Mouse (Mus musculus) cerebellum, adult 8-10 months (tissue): ENCODE measurements around the gene Bsn.
A peak's percentile ranks its signal among the peaks of the same experiment; 100 is the strongest.

Experiments used
- DNase-seq: peaks from one replicate; pipeline ENCODE4 v3.0.0; 2022

Gene Bsn

GRCm38 (mm10) chr9:108052885-108053664, 137.1 kb downstream of the Bsn start, which contains the start of gene Amigo3:
Amigo3 (plus strand) TSS chr9:108053159.
- DNase-seq, result peak; percentile 95

- no peak for DNase-seq
These were observed 137.8 kb downstream of the Bsn start for GRCm38 (mm10) chr9:108052411-108052810.

DNA sequence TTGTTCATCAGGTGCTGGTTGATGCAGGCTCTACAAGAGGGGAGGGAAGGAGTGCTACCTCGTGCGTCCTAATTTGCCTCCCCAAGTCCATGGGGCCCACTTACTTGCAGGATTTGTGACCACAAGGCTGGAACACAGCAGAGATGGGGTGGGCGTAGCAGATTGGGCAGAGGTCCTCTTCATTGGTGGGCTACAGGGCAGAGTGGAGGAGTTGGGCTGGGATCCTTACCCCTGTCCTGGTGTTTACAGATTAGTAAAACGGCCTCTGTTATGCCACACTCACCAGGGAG, 138.3 kb downstream of the Bsn start:
- peak; percentile 24 for DNase-seq

- DNase-seq, result peak; percentile 32
These were observed 138.8 kb downstream of the Bsn start for GRCm38 (mm10) chr9:108051184-108051930.

DNA sequence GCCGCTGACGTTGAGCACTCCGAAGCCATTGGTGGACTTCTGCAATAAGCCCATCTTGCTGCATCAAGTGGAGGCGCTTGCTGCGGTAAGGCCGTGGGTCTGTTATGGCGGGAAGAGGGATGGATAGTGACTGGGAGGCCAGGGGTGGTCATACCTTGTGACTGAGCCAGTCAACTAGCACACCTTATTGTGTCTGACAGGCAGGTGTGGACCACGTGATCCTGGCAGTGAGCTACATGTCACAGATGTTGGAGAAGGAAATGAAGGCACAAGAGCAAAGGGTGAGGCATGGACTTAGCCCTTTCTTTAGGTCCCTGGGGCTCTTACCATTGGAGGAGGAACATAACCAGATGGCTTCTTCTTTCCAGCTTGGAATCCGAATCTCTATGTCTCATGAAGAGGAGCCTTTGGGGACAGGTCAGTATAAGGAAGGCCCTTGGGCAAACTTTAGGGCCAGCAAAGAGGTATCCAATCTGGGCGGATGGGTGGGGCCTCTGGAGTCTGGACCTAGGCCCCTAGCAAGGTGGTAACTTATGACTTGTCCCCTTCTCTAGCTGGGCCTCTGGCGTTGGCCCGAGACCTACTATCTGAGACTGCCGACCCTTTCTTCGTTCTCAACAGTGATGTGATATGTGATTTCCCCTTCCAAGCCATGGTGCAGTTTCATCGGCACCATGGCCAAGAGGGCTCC, 140.5 kb downstream of the Bsn start:
- peak; percentile 34 for DNase-seq

DNA sequence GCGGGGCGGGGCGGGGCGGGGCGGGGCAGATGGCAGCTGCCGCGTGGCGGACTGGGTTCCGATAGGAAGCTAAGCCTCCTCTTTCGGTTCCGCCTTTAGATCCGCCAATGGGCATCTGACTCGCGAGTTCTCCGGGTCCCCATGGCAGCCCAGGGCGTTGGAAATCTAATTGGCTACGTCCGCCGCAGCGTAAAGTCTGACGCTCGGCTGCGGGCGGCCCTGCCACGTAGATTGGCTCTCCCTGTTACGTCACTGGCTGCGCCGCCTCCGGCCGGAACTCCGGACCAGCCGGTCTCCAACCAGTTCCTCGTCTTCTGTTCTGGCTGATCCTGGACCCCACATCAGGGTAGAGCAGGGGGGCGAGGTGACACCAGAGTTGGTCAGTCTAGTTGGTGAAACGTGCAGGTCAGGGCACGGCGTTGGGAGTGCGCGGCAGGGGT, 141.1 kb downstream of the Bsn start, which contains the start of gene Gmppb:
TSS of gene Gmppb (plus strand) at position 227 of the 440 bp plus-strand sequence.
- DNase-seq, result peak; percentile 92

DNA sequence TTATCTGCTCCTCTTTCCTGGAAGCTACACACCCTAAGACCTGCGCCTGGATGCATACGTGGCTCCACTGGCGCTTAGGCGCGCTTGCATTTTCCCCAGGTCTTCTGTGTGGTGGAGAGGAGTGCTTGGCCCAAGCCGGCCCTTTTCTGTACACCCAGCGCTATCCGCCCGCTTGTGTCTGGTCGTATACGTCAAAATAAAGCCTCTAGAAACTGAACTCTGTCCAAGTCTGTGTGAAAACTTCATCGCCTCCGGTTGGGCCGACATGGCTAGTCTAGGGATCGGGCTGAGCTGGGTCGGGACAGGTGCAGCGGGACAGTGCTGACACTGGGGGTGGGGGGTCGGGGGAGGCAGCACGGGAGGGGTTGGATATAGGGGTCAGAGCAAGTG, 141.6 kb downstream of the Bsn start:
- DNase-seq, result peak; percentile 43

DNA sequence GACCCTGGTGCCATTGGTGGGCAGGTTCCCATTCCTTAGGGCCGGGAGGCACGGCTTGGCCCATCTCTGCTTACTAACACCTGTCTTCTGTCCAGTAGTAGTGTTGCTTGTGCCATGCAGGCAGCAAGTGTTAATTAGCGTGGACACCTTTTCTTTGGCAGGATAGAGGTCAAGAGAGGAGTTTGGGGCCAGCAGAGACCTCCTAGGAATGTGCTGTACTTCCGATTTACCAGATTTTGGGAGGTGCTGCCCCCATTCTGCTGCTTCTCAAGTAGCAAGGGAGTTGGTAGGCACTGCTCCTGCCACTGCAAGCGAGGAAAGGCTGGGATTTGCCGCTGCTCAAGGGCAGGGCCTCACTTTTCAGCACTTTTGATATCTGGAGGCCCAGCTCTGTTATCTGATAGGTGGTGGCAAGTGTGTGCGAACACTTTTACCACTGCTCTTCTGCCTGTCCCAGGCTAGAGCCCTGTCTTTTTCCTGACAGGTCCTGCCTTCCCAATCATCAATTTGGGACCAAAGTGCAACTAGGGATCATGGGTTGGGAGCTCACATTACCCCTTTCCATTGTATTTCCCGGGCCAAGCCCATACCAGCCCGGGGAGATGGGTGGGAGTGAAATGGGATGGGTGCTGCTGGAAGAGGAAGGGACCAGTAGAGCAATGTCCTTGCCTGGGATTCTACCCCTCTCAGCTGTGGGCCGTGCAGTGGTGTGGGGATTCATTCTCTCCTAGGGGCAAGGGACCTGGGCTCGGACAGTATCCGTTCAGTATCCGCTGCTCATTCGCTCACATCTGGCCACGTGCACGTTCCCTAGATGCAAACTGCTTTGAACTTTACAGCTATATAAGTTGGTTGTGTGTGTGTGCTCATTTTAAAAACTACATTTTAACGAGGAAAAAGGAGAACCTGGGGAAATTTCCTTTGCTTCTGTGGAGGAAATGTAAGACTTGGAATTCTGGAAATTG, 142.3 kb downstream of the Bsn start:
- no peak for DNase-seq

DNA sequence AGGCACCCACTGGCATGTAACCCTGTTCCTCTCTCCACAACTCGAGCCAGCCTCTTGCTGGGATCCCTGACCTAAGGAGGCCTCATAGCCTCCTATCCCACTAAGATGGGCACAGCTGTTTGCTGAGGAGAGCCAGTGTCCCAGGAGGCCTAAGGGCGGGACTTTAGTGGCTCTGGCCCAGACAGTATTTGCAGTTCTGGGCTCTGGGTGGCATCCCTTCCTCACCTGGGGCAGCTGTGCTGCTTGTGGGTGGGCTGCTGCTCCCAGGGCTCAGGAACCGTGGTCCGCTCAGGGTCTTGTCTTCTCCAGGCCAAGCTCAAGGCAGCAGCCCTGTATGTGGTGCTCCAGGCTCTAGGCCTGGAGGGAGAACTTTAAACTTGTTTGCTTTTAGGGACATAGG, 143.6 kb downstream of the Bsn start:
- DNase-seq, result no peak
